Mouse (Mus musculus) hindbrain, embryonic 10.5 days (tissue): Measurements from ENCODE around the gene Mvd. TPM values are rescaled to one million over a fixed set of nuclear protein-coding genes. Genes with fewer than 3 reads are reported as not detected.

Experiments used
- DNase-seq: peaks from one replicate; pipeline ENCODE4 v3.0.0-alpha.2; 2017; ENCODE audit warnings: low spot score
- H3K27ac ChIP-seq: fragments of 300-500 bp; sonication (generic); 2 replicates; pipeline ENCODE4 v1.5.1; 2016; ENCODE audit warnings: mild to moderate bottlenecking, moderate library complexity
- H3K27me3 ChIP-seq: fragments of 300-500 bp; sonication (generic); 2 replicates; pipeline ENCODE4 v1.6.1; 2016; ENCODE audit warnings: mild to moderate bottlenecking; ENCODE audit not compliant: poor library complexity, insufficient read depth, severe bottlenecking
- H3K36me3 ChIP-seq: fragments of 300-500 bp; sonication (generic); 2 replicates; pipeline ENCODE4 v1.6.1; 2016; ENCODE audit warnings: mild to moderate bottlenecking, moderate library complexity
- H3K4me1 ChIP-seq: fragments of 300-500 bp; sonication (generic); replicated peaks from 2 replicates; pipeline ENCODE4 v1.6.1; 2016; ENCODE audit warnings: mild to moderate bottlenecking
- H3K4me3 ChIP-seq: fragments of 300-500 bp; sonication (generic); 2 replicates; pipeline ENCODE4 v1.5.1; 2016; ENCODE audit warnings: mild to moderate bottlenecking, moderate library complexity
- H3K9me3 ChIP-seq: fragments of 300-500 bp; sonication (generic); 2 replicates; pipeline ENCODE4 v1.6.1; 2016; ENCODE audit warnings: mild to moderate bottlenecking, moderate library complexity
- WGBS: fragments of 180-500 bp; shearing (Covaris S2); methylation state at CpG from one replicate; pipeline ENCODE4 v1.1.7; 2016; 5-methylcytosine and 5-hydroxymethylcytosine counted together
- polyA plus RNA-seq: library from polyadenylated mRNA; unstranded; fragments of >200 nt; fragmentation: Nextera tagmentation; extraction: Ambion mirVana; gene quantifications from 2 replicates; pipeline ENCODE4 v1.2.1, GENCODE M21; 2016

The Mvd gene
- polyA plus RNA-seq, 1 experiment from 2014 or later = 65.1 TPM

DNA sequence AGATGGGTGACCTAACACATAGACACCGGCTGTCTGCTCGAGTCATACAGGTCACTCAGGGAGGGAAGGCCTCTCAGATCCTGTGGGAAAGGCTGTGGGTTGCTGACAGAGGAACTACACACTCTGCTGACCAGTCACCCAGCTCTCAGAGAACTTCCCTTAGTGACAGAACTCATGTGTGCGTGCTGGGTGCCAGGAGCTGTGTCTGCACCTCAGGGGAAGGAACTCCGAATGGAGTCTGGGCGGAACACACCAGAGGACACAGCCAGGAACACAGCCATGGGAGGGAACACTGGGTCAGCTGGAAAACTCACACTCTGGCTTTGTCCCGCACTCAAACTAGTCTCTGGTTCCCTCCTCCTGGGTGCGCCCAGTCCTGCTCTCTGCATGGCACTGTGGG is 35.5 kb downstream of the Mvd start:
- no peak for DNase-seq
- Histone ChIP-seq H3K27ac (no peak overlapping the region), H3K9me3 (no peaks in the 10 kb centered on the region), H3K4me3 (no peak overlapping the region), H3K4me1 (no peaks in the 10 kb centered on the region), H3K27me3 (no peaks in the 10 kb centered on the region), H3K36me3 (peaks cover 99% of the 10 kb centered on the region)
- 95% methylated on average over 7 of the region's 7 CpGs for WGBS

DNA sequence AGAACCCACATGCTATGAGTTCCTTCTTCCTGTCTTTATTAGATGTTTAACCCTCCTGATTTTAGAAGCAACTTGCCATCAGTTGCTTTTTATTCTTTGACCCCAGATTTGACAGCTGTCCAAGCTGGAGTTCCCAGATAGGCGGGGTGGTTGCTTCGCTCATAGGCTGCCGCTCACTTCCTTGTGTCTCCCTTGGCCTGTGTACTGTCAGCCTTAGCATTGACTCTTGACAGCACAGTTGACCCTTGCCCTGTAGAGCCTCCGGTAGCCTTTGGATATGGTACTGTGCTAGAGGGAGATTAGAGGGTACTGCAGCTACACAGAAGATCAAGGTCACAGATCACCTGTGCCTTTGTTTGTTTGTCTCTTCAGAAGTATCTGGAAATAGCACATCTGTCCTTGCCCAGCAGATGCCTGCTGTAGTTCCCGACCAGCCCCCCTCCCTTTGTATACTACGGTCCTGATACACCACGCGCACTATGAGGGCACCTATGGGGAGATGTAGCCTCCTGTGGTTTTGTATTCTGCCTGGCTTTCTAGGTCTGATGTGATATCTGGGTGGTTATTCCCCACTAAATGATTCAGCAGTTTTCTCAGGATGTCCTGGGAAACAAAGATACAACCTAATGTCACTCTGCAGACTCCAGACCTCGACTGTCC is 37.9 kb downstream of the Mvd start:
- Histone ChIP-seq H3K9me3 (no peaks in the 10 kb centered on the region), H3K36me3 (peaks cover 99% of the 10 kb centered on the region), H3K4me1 (no peaks in the 10 kb centered on the region), H3K4me3 (no peak overlapping the region), H3K27ac (no peak overlapping the region), H3K27me3 (no peaks in the 10 kb centered on the region)
- 93% methylated on average over 9 of the region's 9 CpGs for WGBS
- no peak for DNase-seq

- no peaks in the 10 kb centered on the region for H3K9me3 ChIP-seq
- H3K4me1 ChIP-seq = no peaks in the 10 kb centered on the region
- H3K27me3 ChIP-seq = no peaks in the 10 kb centered on the region
- H3K4me3 ChIP-seq = no peak overlapping the region
- DNase-seq = no peak
- H3K36me3 ChIP-seq = peaks cover 99% of the 10 kb centered on the region
- no peak overlapping the region for H3K27ac ChIP-seq
- WGBS = 95% methylated on average over 9 of the region's 9 CpGs
These were observed 45.0 kb downstream of the Mvd start for GRCm38 (mm10) chr8:122398186-122398585.

DNA sequence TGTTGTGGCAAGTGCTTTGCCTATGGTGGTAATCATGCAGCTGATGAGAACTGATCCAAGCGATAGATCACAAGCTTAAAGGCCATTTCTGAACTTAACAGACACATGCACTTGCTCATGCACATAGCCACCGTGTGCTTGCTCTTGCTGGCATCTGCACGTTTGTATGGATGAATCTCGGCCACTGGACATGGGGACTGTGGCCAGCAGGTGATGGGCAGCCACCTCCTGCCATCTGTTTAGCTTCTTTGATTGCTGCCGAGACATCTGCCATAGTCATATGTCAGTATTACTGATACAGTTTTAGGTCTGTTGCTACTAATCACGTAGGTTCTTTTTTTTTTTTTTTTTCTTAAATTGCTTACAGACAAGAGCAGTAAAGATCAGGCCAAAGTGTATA is 47.9 kb downstream of the Mvd start:
- Histone ChIP-seq H3K27me3 (no peaks in the 10 kb centered on the region), H3K4me3 (no peak overlapping the region), H3K27ac (no peak overlapping the region), H3K9me3 (no peaks in the 10 kb centered on the region), H3K36me3 (peaks cover 97% of the 10 kb centered on the region), H3K4me1 (no peaks in the 10 kb centered on the region)
- WGBS = 89% methylated on average over 6 of the region's 6 CpGs
- DNase-seq = no peak

DNA sequence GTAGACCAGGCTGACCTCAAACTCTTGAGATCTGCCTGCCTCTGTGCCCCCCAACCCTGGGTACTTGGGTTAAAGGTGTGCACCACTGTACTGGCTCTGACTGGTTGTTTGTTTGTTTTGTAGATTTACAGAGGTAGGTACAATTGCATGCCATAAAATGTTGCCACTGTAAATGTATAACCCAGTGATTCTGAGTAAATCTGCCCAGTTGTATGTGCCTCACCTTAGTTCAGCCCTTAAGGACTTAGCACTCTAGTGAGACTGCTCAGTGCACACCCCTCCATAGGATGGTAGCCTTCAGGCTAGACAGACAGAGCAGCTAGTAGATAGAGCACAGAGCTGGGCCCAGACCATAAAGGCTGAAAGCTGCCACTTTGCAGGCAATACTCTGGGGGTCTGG is 49.5 kb downstream of the Mvd start:
- no peak for DNase-seq
- Histone ChIP-seq H3K27me3 (no peaks in the 10 kb centered on the region), H3K4me1 (no peaks in the 10 kb centered on the region), H3K36me3 (peaks cover 97% of the 10 kb centered on the region), H3K4me3 (no peak overlapping the region), H3K9me3 (peaks cover 5% of the 10 kb centered on the region; the same call in 1 of the 2 replicates), H3K27ac (no peak overlapping the region)

GRCm38 (mm10) chr8:122390758-122391157 is 52.5 kb downstream of the Mvd start:
- H3K4me3 ChIP-seq = no peak overlapping the region
- H3K36me3 ChIP-seq = peaks cover 97% of the 10 kb centered on the region
- no peaks in the 10 kb centered on the region for H3K27me3 ChIP-seq
- H3K9me3 ChIP-seq = peaks cover 6% of the 10 kb centered on the region; the same call in 1 of the 2 replicates
- no peak overlapping the region for H3K27ac ChIP-seq
- no peak for DNase-seq
- 95% methylated on average over 3 of the region's 3 CpGs for WGBS
- H3K4me1 ChIP-seq = no peaks in the 10 kb centered on the region

DNA sequence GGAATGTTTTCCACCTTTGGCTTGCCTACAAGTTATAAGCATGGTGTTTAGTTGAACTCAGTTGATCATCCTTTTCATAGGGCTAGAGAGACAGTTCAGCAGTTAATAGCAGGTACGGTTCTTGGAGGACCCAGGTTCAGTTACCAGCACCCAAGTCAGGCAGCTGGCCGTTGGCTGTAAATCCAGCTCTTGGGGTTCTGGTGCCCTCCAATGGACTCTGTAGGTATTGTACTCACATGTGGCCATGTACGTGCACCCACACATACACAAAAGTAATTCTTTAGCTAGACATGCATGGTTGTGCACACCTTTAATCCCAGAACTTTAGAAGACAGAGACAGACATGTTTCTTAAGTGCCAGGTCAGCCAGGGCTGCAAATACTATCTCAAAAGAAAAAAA is 53.9 kb downstream of the Mvd start:
- Histone ChIP-seq H3K9me3 (peaks cover 6% of the 10 kb centered on the region; the same call in 1 of the 2 replicates), H3K4me3 (no peak overlapping the region), H3K4me1 (no peaks in the 10 kb centered on the region), H3K36me3 (peaks cover 98% of the 10 kb centered on the region), H3K27ac (no peak overlapping the region), H3K27me3 (no peaks in the 10 kb centered on the region)
- 86% methylated on average over 3 of the region's 3 CpGs for WGBS
- DNase-seq = no peak

Other genes starting within 250 kb of the Mvd start
- gene Zfpm1, start 161.3 kb downstream of the Mvd start, polyA plus RNA-seq = 1.6 and 2.4 TPM in 2 replicates
- not detected in 2 replicates for gene Trhr2, start 82.7 kb downstream of the Mvd start, polyA plus RNA-seq
- gene Zc3h18, start 66.8 kb downstream of the Mvd start, polyA plus RNA-seq = 67.6 and 75.0 TPM in 2 replicates
- gene Il17c, start 21.4 kb downstream of the Mvd start, polyA plus RNA-seq = not detected in 2 replicates
- gene Cyba, start 10.5 kb downstream of the Mvd start, polyA plus RNA-seq = 75.4 and 76.6 TPM in 2 replicates
- gene Snai3, start 17.3 kb upstream of the Mvd start, polyA plus RNA-seq = 0.16 TPM in 1 of 2 replicates, not detected in the other
- 31.8 and 33.6 TPM in 2 replicates for gene Rnf166, start 32.6 kb upstream of the Mvd start, polyA plus RNA-seq
- gene Ctu2, start 32.7 kb upstream of the Mvd start, polyA plus RNA-seq = 74.1 and 74.7 TPM in 2 replicates
- gene Piezo1, start 107.9 kb upstream of the Mvd start, polyA plus RNA-seq = 6.5 and 9.2 TPM in 2 replicates
- gene Cdt1, start 124.6 kb upstream of the Mvd start, polyA plus RNA-seq = 56.0 and 64.3 TPM in 2 replicates
- 237 and 268 TPM in 2 replicates for gene Aprt, start 133.5 kb upstream of the Mvd start, polyA plus RNA-seq
- gene Galns, start 168.0 kb upstream of the Mvd start, polyA plus RNA-seq = 7.1 and 7.2 TPM in 2 replicates
- 53.3 and 68.5 TPM in 2 replicates for gene Trappc2l, start 168.2 kb upstream of the Mvd start, polyA plus RNA-seq
- not detected in 2 replicates for gene Pabpn1l, start 179.3 kb upstream of the Mvd start, polyA plus RNA-seq